Mouse (Mus musculus) limb, embryonic 12.5 days (tissue): Measurements from ENCODE around the gene Fjx1. TPM values are rescaled to one million over a fixed set of nuclear protein-coding genes. Genes with fewer than 3 reads are reported as not detected.

ENCODE experiments used
- ATAC-seq: fragments of 200-750 bp; cut with Nextera tagmentation; 2 replicates; pipeline ENCODE4 v1.8.0; 2017; ENCODE audit warnings: low read depth, moderate TSS enrichment; ENCODE audit not compliant: insufficient number of reproducible peaks, insufficient read depth, low FRiP score, low TSS enrichment
- H3K27ac ChIP-seq: fragments of 300-500 bp; sonication (generic); 2 replicates; pipeline ENCODE4 v1.5.1; 2016; ENCODE audit warnings: mild to moderate bottlenecking, moderate library complexity
- H3K27me3 ChIP-seq: fragments of 300-500 bp; sonication (generic); 2 replicates; pipeline ENCODE4 v1.6.1; 2016; ENCODE audit warnings: mild to moderate bottlenecking, moderate library complexity
- H3K36me3 ChIP-seq: fragments of 300-500 bp; sonication (generic); 2 replicates; pipeline ENCODE4 v1.6.1; 2016; ENCODE audit warnings: mild to moderate bottlenecking, moderate library complexity
- H3K4me1 ChIP-seq: fragments of 300-500 bp; sonication (generic); replicated peaks from 2 replicates; pipeline ENCODE4 v1.6.1; 2016
- H3K4me2 ChIP-seq: fragments of 300-500 bp; sonication (generic); 2 replicates; pipeline ENCODE4 v1.6.1; 2016; ENCODE audit warnings: mild to moderate bottlenecking, moderate library complexity
- H3K4me3 ChIP-seq: fragments of 300-500 bp; sonication (generic); replicated peaks from 2 replicates; pipeline ENCODE4 v1.5.1; 2016; ENCODE audit warnings: mild to moderate bottlenecking
- H3K9ac ChIP-seq: fragments of 300-500 bp; sonication (generic); replicated peaks from 2 replicates; pipeline ENCODE4 v1.6.1; 2016; ENCODE audit warnings: mild to moderate bottlenecking, moderate library complexity
- H3K9me3 ChIP-seq: fragments of 300-500 bp; sonication (generic); 2 replicates; pipeline ENCODE4 v1.6.1; 2016; ENCODE audit warnings: mild to moderate bottlenecking, moderate library complexity
- WGBS: fragments of 180-500 bp; shearing (Covaris S2); methylation state at CpG from one replicate; pipeline ENCODE4 v1.1.7; 2016; 5-methylcytosine and 5-hydroxymethylcytosine counted together
- polyA plus RNA-seq: library from polyadenylated mRNA; unstranded; fragments of >200 nt; fragmentation: Nextera tagmentation; extraction: Ambion mirVana; gene quantifications from 2 replicates; pipeline ENCODE4 v1.2.1, GENCODE M21; 2016

Fjx1 gene
- polyA plus RNA-seq, 1 experiment from 2014 or later = 34.9 TPM

DNA sequence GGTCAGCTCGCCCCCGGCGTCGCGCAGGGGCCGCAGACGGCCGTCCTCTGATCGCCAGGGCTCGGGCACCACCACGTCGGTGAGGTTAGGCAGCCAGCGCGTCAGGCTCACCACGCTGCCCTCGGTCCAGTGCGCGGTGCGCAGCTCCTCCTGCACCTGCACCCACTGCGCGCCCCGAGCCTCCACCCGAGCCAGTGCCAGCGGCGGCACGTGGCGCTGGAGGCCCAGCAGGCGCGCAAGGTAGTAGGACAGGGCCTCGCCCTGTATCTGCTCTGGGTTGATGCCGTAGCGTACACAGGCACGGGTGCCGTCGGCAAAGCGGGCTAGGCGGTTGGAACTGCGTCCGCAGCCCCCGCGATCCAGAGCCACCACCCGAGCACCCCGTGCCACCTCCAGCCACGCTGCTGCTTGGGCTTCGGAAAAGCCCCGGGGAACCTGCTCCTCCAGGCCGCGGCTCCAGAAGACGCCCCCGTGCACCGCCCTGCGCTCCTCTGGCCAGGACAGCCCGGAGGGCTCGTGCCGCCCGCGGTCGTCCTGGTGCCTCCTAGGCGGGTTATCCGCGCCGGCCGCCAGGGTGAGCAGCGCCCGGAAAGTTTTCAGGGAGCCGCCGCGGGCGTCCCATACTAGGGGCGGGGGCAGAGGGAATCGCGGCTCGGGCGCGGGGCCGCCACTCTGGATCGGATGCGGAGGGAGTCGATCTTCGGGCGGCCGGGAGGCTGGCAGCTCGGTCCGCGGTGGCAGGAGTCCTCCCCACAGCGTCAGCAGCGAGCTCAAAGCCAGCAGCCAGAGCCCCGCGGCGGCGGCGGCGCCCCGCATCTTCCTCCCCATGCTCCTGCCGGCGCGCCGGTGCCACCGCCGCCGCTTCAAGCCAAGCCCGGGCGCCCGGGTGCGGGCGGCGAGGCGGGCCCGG, 1.3 kb downstream of the Fjx1 start:
- Histone ChIP-seq H3K9me3 (no peaks in the 10 kb centered on the region), H3K4me3 (peak overlapping the region; percentile 80), H3K4me2 (peak overlapping the region; percentile 97), H3K27ac (peak overlapping the region; percentile 95), H3K27me3 (no peaks in the 10 kb centered on the region), H3K9ac (peak overlapping the region; percentile 91), H3K4me1 (peaks cover 37% of the 10 kb centered on the region), H3K36me3 (no peaks in the 10 kb centered on the region)
- under 1% methylated on average over 99 of the region's 109 CpGs for WGBS
- peak; percentile 39 for ATAC-seq

GRCm38 (mm10) chr2:102450248-102450760, 2.0 kb downstream of the Fjx1 start:
- under 1% methylated on average over 43 of the region's 43 CpGs for WGBS
- Histone ChIP-seq H3K9ac (peak overlapping the region; percentile 91), H3K27me3 (no peaks in the 10 kb centered on the region), H3K4me1 (peaks cover 37% of the 10 kb centered on the region), H3K4me2 (peak overlapping the region; percentile 97), H3K36me3 (no peaks in the 10 kb centered on the region), H3K4me3 (peak overlapping the region; percentile 80), H3K9me3 (no peaks in the 10 kb centered on the region), H3K27ac (peak overlapping the region; percentile 95)
- ATAC-seq = 0 out of 2 replicates have a peak, but pooled peaks have one; percentile 5

- under 1% methylated on average over 17 of the region's 17 CpGs for WGBS
- peaks cover 37% of the 10 kb centered on the region for H3K4me1 ChIP-seq
- H3K9me3 ChIP-seq = no peaks in the 10 kb centered on the region
- H3K4me2 ChIP-seq = peak overlapping the region; percentile 97
- H3K4me3 ChIP-seq = peak overlapping the region; percentile 80
- no peak for ATAC-seq
- H3K36me3 ChIP-seq = no peaks in the 10 kb centered on the region
- H3K27me3 ChIP-seq = no peaks in the 10 kb centered on the region
- peak overlapping the region; percentile 91 for H3K9ac ChIP-seq
- H3K27ac ChIP-seq = peak overlapping the region; percentile 95
Measured at GRCm38 (mm10) chr2:102449630-102450247, 2.6 kb downstream of the Fjx1 start.

DNA sequence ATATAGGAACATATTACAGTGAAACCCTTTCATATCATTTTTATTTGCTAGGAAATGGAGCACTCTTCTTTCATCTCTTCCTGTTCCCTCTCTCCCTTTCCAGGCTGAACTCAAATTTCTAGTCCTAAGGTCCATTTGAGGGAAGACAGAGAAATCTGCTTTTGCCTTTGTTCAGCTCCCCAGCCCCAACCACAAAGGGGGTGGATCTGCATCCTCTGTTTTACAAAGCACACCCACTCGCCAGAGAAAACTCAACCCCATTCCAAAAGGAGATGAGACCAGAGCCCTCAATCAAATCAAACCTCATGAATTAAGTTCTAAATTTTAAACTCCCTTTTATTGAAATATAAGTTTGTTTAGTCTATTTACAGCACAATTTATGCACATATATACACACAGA, 3.2 kb downstream of the Fjx1 start:
- Histone ChIP-seq H3K27me3 (no peaks in the 10 kb centered on the region), H3K36me3 (no peaks in the 10 kb centered on the region), H3K9ac (no peak overlapping the region), H3K4me3 (peak overlapping the region; percentile 80), H3K9me3 (no peaks in the 10 kb centered on the region), H3K4me1 (peaks cover 37% of the 10 kb centered on the region), H3K27ac (no peak overlapping the region; the same call in 1 of the 2 replicates), H3K4me2 (peak overlapping the region; percentile 97)
- 25% methylated on average over 1 of the region's 1 CpGs for WGBS
- ATAC-seq = no peak

GRCm38 (mm10) chr2:102447831-102448230, 4.5 kb downstream of the Fjx1 start:
- ATAC-seq = no peak
- Histone ChIP-seq H3K4me3 (no peak overlapping the region), H3K36me3 (no peaks in the 10 kb centered on the region), H3K4me2 (no peak overlapping the region), H3K27ac (no peak overlapping the region), H3K4me1 (peaks cover 32% of the 10 kb centered on the region), H3K27me3 (no peaks in the 10 kb centered on the region), H3K9ac (no peak overlapping the region), H3K9me3 (no peaks in the 10 kb centered on the region)
- 78% methylated on average over 7 of the region's 7 CpGs for WGBS

DNA sequence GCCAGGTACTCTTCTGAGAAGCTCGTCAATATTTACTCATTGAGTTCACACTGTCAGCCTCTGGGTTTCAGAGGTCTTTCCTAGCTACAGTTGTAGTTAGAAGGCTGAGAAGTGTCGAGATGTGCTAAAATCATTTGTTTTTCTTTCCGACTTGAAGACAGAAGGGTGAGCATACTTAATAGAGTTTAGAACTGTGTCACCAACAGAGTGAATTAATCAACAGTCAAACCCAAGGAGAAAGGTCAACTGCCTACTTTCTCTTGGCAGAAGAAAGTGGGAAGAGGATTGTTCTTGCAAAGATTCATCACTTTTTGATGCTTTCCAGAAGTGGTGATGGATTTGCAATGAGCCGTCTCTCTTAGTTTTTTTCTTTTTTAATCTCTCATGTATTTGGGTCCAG, 5.4 kb downstream of the Fjx1 start:
- 84% methylated on average over 4 of the region's 4 CpGs for WGBS
- Histone ChIP-seq H3K9me3 (no peaks in the 10 kb centered on the region), H3K36me3 (no peaks in the 10 kb centered on the region), H3K4me2 (no peak overlapping the region), H3K4me3 (no peak overlapping the region), H3K9ac (no peak overlapping the region), H3K27ac (no peak overlapping the region), H3K4me1 (peaks cover 26% of the 10 kb centered on the region), H3K27me3 (no peaks in the 10 kb centered on the region)
- no peak for ATAC-seq

- ATAC-seq = no peak
- Histone ChIP-seq H3K36me3 (no peaks in the 10 kb centered on the region), H3K4me1 (0 out of 2 replicates have a peak, but pooled peaks cover 4% of the 10 kb centered on the region), H3K27me3 (no peaks in the 10 kb centered on the region; the same call in 1 of the 2 replicates), H3K9ac (no peak overlapping the region), H3K9me3 (no peaks in the 10 kb centered on the region), H3K4me3 (no peak overlapping the region), H3K27ac (no peak overlapping the region), H3K4me2 (no peak overlapping the region)
- 41% methylated on average over 8 of the region's 8 CpGs for WGBS
Measured at GRCm38 (mm10) chr2:102437357-102438030, 14.8 kb downstream of the Fjx1 start.

DNA sequence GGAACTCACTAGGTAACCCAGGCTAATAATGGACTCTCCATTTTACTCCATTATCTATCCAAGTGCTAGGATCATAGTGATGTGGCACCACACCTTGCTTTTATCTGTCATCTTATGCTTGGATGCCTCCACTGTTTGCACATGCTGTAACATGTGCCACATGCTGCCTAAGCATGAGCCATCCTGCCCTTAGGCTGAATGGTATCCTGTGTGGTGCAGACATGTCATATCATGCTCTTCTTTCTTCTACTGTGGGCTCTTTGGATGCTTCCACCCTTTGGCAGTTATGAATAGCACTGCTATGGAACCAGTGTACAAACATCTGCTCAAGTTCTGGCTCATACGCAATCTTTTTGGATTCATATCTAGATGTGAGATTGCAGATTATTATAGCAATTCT, 18.4 kb downstream of the Fjx1 start:
- no peak overlapping the region for H3K27ac ChIP-seq
- no peak for ATAC-seq
- 93% methylated on average over 1 of the region's 1 CpGs for WGBS

GRCm38 (mm10) chr2:102431084-102431483, 21.2 kb downstream of the Fjx1 start:
- no peaks in the 10 kb centered on the region for H3K36me3 ChIP-seq
- no peaks in the 10 kb centered on the region for H3K4me1 ChIP-seq
- H3K9ac ChIP-seq = no peak overlapping the region
- no peak overlapping the region for H3K4me3 ChIP-seq
- no peaks in the 10 kb centered on the region for H3K27me3 ChIP-seq
- H3K4me2 ChIP-seq = no peak overlapping the region
- H3K27ac ChIP-seq = no peak overlapping the region
- no peaks in the 10 kb centered on the region for H3K9me3 ChIP-seq
- WGBS = 40% methylated on average over 4 of the region's 4 CpGs
- no peak for ATAC-seq

More for the DNA sequence above, 18.4 kb downstream of the Fjx1 start:
- Histone ChIP-seq H3K9ac (no peak overlapping the region), H3K4me2 (no peak overlapping the region), H3K9me3 (no peaks in the 10 kb centered on the region), H3K4me3 (no peak overlapping the region), H3K27me3 (no peaks in the 10 kb centered on the region; the same call in 1 of the 2 replicates), H3K4me1 (no peaks in the 10 kb centered on the region), H3K36me3 (no peaks in the 10 kb centered on the region)

DNA sequence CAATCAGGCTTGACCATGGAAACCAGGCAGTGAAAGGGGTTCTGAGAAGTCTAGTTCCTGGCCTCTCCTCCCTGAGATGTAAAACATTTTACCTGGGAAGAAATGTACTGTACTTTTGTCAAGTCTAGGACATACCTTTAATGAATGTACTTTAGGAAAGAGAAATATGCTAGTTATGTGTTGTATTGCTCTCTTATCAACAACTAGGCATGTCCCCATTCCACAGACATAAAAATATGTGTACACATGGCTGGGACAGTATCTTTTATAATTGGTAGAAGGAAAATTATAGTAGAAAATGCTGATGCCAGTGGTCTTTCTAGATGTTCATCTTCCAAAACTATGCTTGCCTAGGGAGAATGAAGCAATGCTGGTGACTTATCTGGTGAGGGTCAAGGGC, 24.3 kb downstream of the Fjx1 start:
- H3K9ac ChIP-seq = no peak overlapping the region
- H3K9me3 ChIP-seq = no peaks in the 10 kb centered on the region
- no peak overlapping the region for H3K4me2 ChIP-seq
- H3K4me3 ChIP-seq = no peak overlapping the region
- no peak overlapping the region for H3K27ac ChIP-seq
- no peaks in the 10 kb centered on the region for H3K4me1 ChIP-seq
- H3K27me3 ChIP-seq = no peaks in the 10 kb centered on the region
- H3K36me3 ChIP-seq = no peaks in the 10 kb centered on the region
- no peak for ATAC-seq

GRCm38 (mm10) chr2:102426434-102426833, 25.9 kb downstream of the Fjx1 start:
- no peaks in the 10 kb centered on the region for H3K9me3 ChIP-seq
- no peak overlapping the region for H3K4me3 ChIP-seq
- no peak for ATAC-seq
- H3K36me3 ChIP-seq = no peaks in the 10 kb centered on the region
- no peak overlapping the region for H3K4me2 ChIP-seq
- H3K27ac ChIP-seq = no peak overlapping the region
- no peaks in the 10 kb centered on the region for H3K4me1 ChIP-seq
- 26% methylated on average over 3 of the region's 3 CpGs for WGBS
- H3K27me3 ChIP-seq = no peaks in the 10 kb centered on the region
- no peak overlapping the region for H3K9ac ChIP-seq
